Mouse (Mus musculus) right cerebral cortex, postnatal 4 days (tissue): ENCODE data around the gene Snx4.
"Not testable (repeated sequence)": the region's sequence is repeated elsewhere in the genome, so short reads cannot be mapped to it uniquely, and the experiment has no call there.

Experiments
- DNase-seq: peaks from one replicate; pipeline ENCODE4 v3.0.0-alpha.2; 2022

Snx4 gene

GRCm38 (mm10) chr16:33251194-33252051 lies at the start of gene Snx4:
Gene Snx4 (plus strand): TSS chr16:33251442.
- peak; percentile 91 for DNase-seq

- DNase-seq = no peak
Measured at GRCm38 (mm10) chr16:33210812-33211211, 40.4 kb upstream of the Snx4 start.

- DNase-seq = no peak
Measured at GRCm38 (mm10) chr16:33216313-33217003, 34.8 kb upstream of the Snx4 start.

GRCm38 (mm10) chr16:33217553-33218085 lies 33.6 kb upstream of the Snx4 start:
- not testable (repeated sequence) for DNase-seq

GRCm38 (mm10) chr16:33222482-33222881 lies 28.8 kb upstream of the Snx4 start:
- no peak for DNase-seq

- DNase-seq = no peak
Measured at GRCm38 (mm10) chr16:33224381-33224780, 26.9 kb upstream of the Snx4 start.

GRCm38 (mm10) chr16:33234128-33234527 lies 17.1 kb upstream of the Snx4 start:
- no peak for DNase-seq

- no peak for DNase-seq
Measured at GRCm38 (mm10) chr16:33236151-33236550, 15.1 kb upstream of the Snx4 start.

- no peak for DNase-seq
Measured at GRCm38 (mm10) chr16:33239305-33239704, 11.9 kb upstream of the Snx4 start.

- DNase-seq = no peak
Measured at GRCm38 (mm10) chr16:33242046-33242445, 9.2 kb upstream of the Snx4 start.

- DNase-seq = no peak
Measured at GRCm38 (mm10) chr16:33244136-33244691, 7.0 kb upstream of the Snx4 start.

- DNase-seq = no peak
Measured at GRCm38 (mm10) chr16:33244933-33245470, 6.2 kb upstream of the Snx4 start.

GRCm38 (mm10) chr16:33246526-33246925 lies 4.7 kb upstream of the Snx4 start:
- no peak for DNase-seq

- DNase-seq = no peak
Measured at GRCm38 (mm10) chr16:33247006-33247405, 4.2 kb upstream of the Snx4 start.

GRCm38 (mm10) chr16:33250651-33251120 lies 556 bp upstream of the Snx4 start:
- no peak for DNase-seq

GRCm38 (mm10) chr16:33255601-33256000 lies 4.4 kb downstream of the Snx4 start:
- no peak for DNase-seq

- no peak for DNase-seq
Measured at GRCm38 (mm10) chr16:33258530-33258929, 7.3 kb downstream of the Snx4 start.

GRCm38 (mm10) chr16:33259824-33260223 lies 8.6 kb downstream of the Snx4 start:
- no peak for DNase-seq

GRCm38 (mm10) chr16:33260825-33261224 lies 9.6 kb downstream of the Snx4 start:
- DNase-seq = no peak

GRCm38 (mm10) chr16:33261584-33262061 lies 10.4 kb downstream of the Snx4 start:
- no peak for DNase-seq

GRCm38 (mm10) chr16:33262096-33262495 lies 10.9 kb downstream of the Snx4 start:
- DNase-seq = no peak

- no peak for DNase-seq
Measured at GRCm38 (mm10) chr16:33267616-33268253, 16.5 kb downstream of the Snx4 start.
